Mouse (Mus musculus) C2C12 (cell line): ENCODE data around the gene 2010111I01Rik.

Experiments used
- CEBPB ChIP-seq: IDR thresholded peaks from one replicate; pipeline ENCODE4 v1.6.1; 2011; ENCODE audit warnings: low read depth, mild to moderate bottlenecking, control low read depth, moderate library complexity
- CTCF ChIP-seq: IDR thresholded peaks from one replicate; pipeline ENCODE4 v1.5.1; 2011; ENCODE audit not compliant: control insufficient read depth, insufficient read depth, insufficient read length
- MYOD1 ChIP-seq: IDR thresholded peaks from one replicate; pipeline ENCODE4 v1.6.1; 2011; ENCODE audit warnings: low read depth; ENCODE audit not compliant: control insufficient read depth, insufficient read length
- MYOG ChIP-seq: IDR thresholded peaks from one replicate; pipeline ENCODE4 v1.6.1; 2011; ENCODE audit not compliant: control insufficient read depth, insufficient read length; ENCODE audit errors: extremely low read depth

- no peak for TF ChIP-seq MYOG
- no peak for TF ChIP-seq CTCF
- no peak for TF ChIP-seq CEBPB
- no peak for TF ChIP-seq MYOD1
Measured at GRCm38 (mm10) chr13:63150470-63151020, 185.9 kb downstream of the 2010111I01Rik start.
